Mouse (Mus musculus) forelimb bud, embryonic 11.5 days (tissue): ENCODE measurements around the gene Zbtb8a.
"Not testable (repeated sequence)": the region's sequence is repeated elsewhere in the genome, so short reads cannot be mapped to it uniquely, and the experiment has no call there.

Experiments
- DNase-seq: peaks from one replicate; pipeline ENCODE4 v3.0.0-alpha.2; 2012; ENCODE audit warnings: low read depth, low spot score

Gene Zbtb8a

GRCm38 (mm10) chr4:129377601-129378390 is at the start of gene Zbtb8a:
TSS of gene Zbtb8a (minus strand) at chr4:129378116.
- peak; percentile 70 for DNase-seq

- no peak for DNase-seq
These were observed 40.4 kb upstream of the Zbtb8a start for GRCm38 (mm10) chr4:129418321-129418720.

- no peak for DNase-seq
These were observed 38.6 kb upstream of the Zbtb8a start for GRCm38 (mm10) chr4:129416478-129416877.

- no peak for DNase-seq
These were observed 38.0 kb upstream of the Zbtb8a start for GRCm38 (mm10) chr4:129415892-129416291.

- DNase-seq: no peak
These were observed 33.1 kb upstream of the Zbtb8a start for GRCm38 (mm10) chr4:129410991-129411390.

- DNase-seq: not testable (repeated sequence)
These were observed 32.6 kb upstream of the Zbtb8a start for GRCm38 (mm10) chr4:129410532-129410931.

GRCm38 (mm10) chr4:129406447-129406846 is 28.5 kb upstream of the Zbtb8a start:
- DNase-seq: no peak

- no peak for DNase-seq
These were observed 21.9 kb upstream of the Zbtb8a start for GRCm38 (mm10) chr4:129399813-129400212.

- no peak for DNase-seq
These were observed 19.0 kb upstream of the Zbtb8a start for GRCm38 (mm10) chr4:129396960-129397359.

- DNase-seq: no peak
These were observed 16.4 kb upstream of the Zbtb8a start for GRCm38 (mm10) chr4:129394089-129394870.

- DNase-seq: no peak
These were observed 13.1 kb upstream of the Zbtb8a start for GRCm38 (mm10) chr4:129390936-129391557.

GRCm38 (mm10) chr4:129390216-129390743 is 12.4 kb upstream of the Zbtb8a start:
- DNase-seq: no peak

- DNase-seq: no peak
These were observed 10.5 kb upstream of the Zbtb8a start for GRCm38 (mm10) chr4:129388404-129388803.

- no peak for DNase-seq
These were observed 9.1 kb upstream of the Zbtb8a start for GRCm38 (mm10) chr4:129386989-129387388.

- DNase-seq: no peak
These were observed 8.5 kb upstream of the Zbtb8a start for GRCm38 (mm10) chr4:129386269-129386946.

GRCm38 (mm10) chr4:129385685-129386084 is 7.8 kb upstream of the Zbtb8a start:
- DNase-seq: no peak

GRCm38 (mm10) chr4:129384440-129384839 is 6.5 kb upstream of the Zbtb8a start:
- no peak for DNase-seq

GRCm38 (mm10) chr4:129383586-129383985 is 5.7 kb upstream of the Zbtb8a start:
- no peak for DNase-seq

GRCm38 (mm10) chr4:129382488-129382887 is 4.6 kb upstream of the Zbtb8a start:
- DNase-seq: no peak

- DNase-seq: no peak
These were observed 4.1 kb upstream of the Zbtb8a start for GRCm38 (mm10) chr4:129382029-129382428.

GRCm38 (mm10) chr4:129381148-129381547 is 3.2 kb upstream of the Zbtb8a start:
- no peak for DNase-seq
